Mouse (Mus musculus) C2C12 (cell line): ENCODE results near the gene Spata9.

Experiments
- CEBPB ChIP-seq: IDR thresholded peaks from one replicate; pipeline ENCODE4 v1.6.1; 2011; ENCODE audit warnings: low read depth, mild to moderate bottlenecking, control low read depth, moderate library complexity
- CTCF ChIP-seq: IDR thresholded peaks from one replicate; pipeline ENCODE4 v1.5.1; 2011; ENCODE audit not compliant: control insufficient read depth, insufficient read depth, insufficient read length
- MAX ChIP-seq: IDR thresholded peaks from one replicate; pipeline ENCODE4 v1.6.1; 2011; ENCODE audit warnings: mild to moderate bottlenecking, control low read depth
- MYOD1 ChIP-seq: IDR thresholded peaks from one replicate; pipeline ENCODE4 v1.6.1; 2011; ENCODE audit warnings: low read depth; ENCODE audit not compliant: control insufficient read depth, insufficient read length
- MYOG ChIP-seq: IDR thresholded peaks from one replicate; pipeline ENCODE4 v1.6.1; 2011; ENCODE audit not compliant: control insufficient read depth, insufficient read length; ENCODE audit errors: extremely low read depth
- USF1 ChIP-seq: IDR thresholded peaks from one replicate; pipeline ENCODE4 v1.6.1; 2011; ENCODE audit warnings: low read depth, mild to moderate bottlenecking, control low read depth, moderate library complexity

GRCm38 (mm10) chr13:75933287-75933686 lies 33.7 kb upstream of the Spata9 start:
- TF ChIP-seq CTCF: no peak
- no peak for TF ChIP-seq USF1
- TF ChIP-seq MYOD1: no peak
- TF ChIP-seq CEBPB: no peak
- no peak for TF ChIP-seq MYOG
- no peak for TF ChIP-seq MAX
